Mouse (Mus musculus) neural tube, embryonic 15.5 days (tissue): Measurements from ENCODE around the gene Tmem243. TPM values are rescaled to one million over a fixed set of nuclear protein-coding genes. Genes with fewer than 3 reads are reported as not detected.

Source experiments
- ATAC-seq: fragments of 200-750 bp; cut with Nextera tagmentation; 2 replicates; pipeline ENCODE4 v1.8.0; 2017; ENCODE audit warnings: mild to moderate bottlenecking, moderate TSS enrichment, moderate library complexity; ENCODE audit not compliant: low FRiP score
- H3K27ac ChIP-seq: fragments of 300-500 bp; sonication (generic); replicated peaks from 2 replicates; pipeline ENCODE4 v1.5.1; 2015; ENCODE audit warnings: mild to moderate bottlenecking, inconsistent platforms
- H3K27me3 ChIP-seq: fragments of 300-500 bp; sonication (generic); replicated peaks from 2 replicates; pipeline ENCODE4 v1.6.1; 2015; ENCODE audit warnings: inconsistent platforms
- H3K36me3 ChIP-seq: fragments of 300-500 bp; sonication (generic); 2 replicates; pipeline ENCODE4 v1.6.1; 2015; ENCODE audit warnings: inconsistent platforms
- H3K4me1 ChIP-seq: fragments of 300-500 bp; sonication (generic); 2 replicates; pipeline ENCODE4 v1.6.1; 2015; ENCODE audit warnings: inconsistent platforms
- H3K4me2 ChIP-seq: fragments of 300-500 bp; sonication (generic); 2 replicates; pipeline ENCODE4 v1.6.1; 2015; ENCODE audit warnings: inconsistent platforms, mild to moderate bottlenecking, moderate library complexity
- H3K4me3 ChIP-seq: fragments of 300-500 bp; sonication (generic); replicated peaks from 2 replicates; pipeline ENCODE4 v1.5.1; 2015; ENCODE audit warnings: mild to moderate bottlenecking, inconsistent platforms
- H3K9ac ChIP-seq: fragments of 300-500 bp; sonication (generic); replicated peaks from 2 replicates; pipeline ENCODE4 v1.6.1; 2015; ENCODE audit warnings: mild to moderate bottlenecking, inconsistent platforms
- H3K9me3 ChIP-seq: fragments of 300-500 bp; sonication (generic); replicated peaks from 2 replicates; pipeline ENCODE4 v1.6.1; 2016; ENCODE audit warnings: inconsistent platforms
- WGBS: fragments of 180-500 bp; shearing (Covaris S2); methylation state at CpG from one replicate; pipeline ENCODE4 v1.1.7; 2015; ENCODE audit warnings: mixed read lengths; 5-methylcytosine and 5-hydroxymethylcytosine counted together
- polyA plus RNA-seq: library from polyadenylated mRNA; unstranded; fragments of >200 nt; fragmentation: Nextera tagmentation; extraction: Ambion mirVana; gene quantifications from 2 replicates; pipeline ENCODE4 v1.2.1, GENCODE M21; 2015

The Tmem243 gene
- polyA plus RNA-seq, 1 experiment from 2014 or later = 11.5 TPM

DNA sequence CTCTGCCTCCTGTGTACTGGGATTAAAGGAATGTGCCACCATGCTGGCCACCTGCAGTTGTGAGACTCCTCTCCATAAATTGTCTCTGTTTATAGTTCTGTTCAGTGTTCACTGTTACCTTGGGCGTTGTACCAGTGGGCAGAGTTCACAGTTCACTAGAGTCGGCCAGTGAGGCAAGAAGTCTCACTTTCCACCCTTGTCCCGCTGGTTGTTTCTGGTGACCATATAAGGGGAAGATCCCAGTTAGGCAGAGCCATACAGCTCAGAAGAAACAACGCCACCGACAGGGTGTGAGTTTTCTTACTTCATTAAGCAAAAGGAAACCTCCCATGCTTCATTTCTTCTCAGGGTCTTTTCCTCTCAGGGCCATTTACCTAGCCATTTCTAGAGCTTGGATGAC is 8.0 kb downstream of the Tmem243 start:
- H3K4me3 ChIP-seq = no peak overlapping the region
- no peak for ATAC-seq
- no peaks in the 10 kb centered on the region for H3K27me3 ChIP-seq
- H3K9me3 ChIP-seq = no peaks in the 10 kb centered on the region
- H3K9ac ChIP-seq = no peak overlapping the region
- WGBS = 83% methylated on average over 5 of the region's 5 CpGs
- H3K27ac ChIP-seq = no peak overlapping the region
- H3K4me2 ChIP-seq = no peak overlapping the region
- no peaks in the 10 kb centered on the region for H3K36me3 ChIP-seq
- no peaks in the 10 kb centered on the region for H3K4me1 ChIP-seq

DNA sequence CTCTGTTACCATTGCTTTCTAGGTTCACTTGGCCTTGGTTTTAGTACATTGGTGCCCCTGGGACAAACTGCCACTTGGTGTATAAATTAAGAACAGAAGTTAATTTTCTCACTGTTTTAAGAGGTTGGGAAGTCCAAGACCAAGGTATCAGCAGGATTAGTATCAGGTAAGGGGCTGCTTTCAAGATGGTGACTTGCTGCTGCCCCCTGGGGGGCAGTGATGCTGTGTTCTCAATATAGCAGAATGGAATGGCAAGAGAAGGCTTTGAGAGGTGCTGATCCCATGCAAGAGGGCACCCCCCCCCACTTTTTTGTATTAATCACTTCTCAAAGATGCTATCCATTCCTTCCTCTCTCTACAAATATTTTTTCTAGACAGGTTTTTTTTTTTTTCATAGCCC is 9.1 kb downstream of the Tmem243 start:
- Histone ChIP-seq H3K4me1 (no peaks in the 10 kb centered on the region), H3K27me3 (no peaks in the 10 kb centered on the region), H3K9ac (no peak overlapping the region), H3K4me3 (no peak overlapping the region), H3K4me2 (no peak overlapping the region), H3K27ac (no peak overlapping the region), H3K36me3 (no peaks in the 10 kb centered on the region), H3K9me3 (no peaks in the 10 kb centered on the region)
- no peak for ATAC-seq

DNA sequence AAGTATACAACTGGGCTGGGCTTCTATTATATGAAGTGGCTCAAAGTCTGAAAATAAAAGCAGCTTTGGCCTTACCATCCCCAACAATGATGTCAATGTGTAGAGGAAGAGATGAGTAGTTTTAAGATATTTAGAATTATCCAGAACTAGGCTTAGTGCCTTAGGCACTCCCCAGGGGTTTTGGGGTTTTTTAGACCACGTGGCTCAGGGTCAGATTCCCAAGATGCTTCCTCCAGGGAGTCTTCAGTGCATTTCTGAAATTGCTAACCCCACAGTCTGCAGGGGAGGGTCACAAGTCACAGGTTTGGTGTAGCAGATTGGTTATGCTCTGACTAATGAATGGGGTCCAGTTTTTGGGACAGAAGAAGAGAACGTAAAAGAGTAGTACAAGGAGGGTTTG is 10.8 kb downstream of the Tmem243 start:
- ATAC-seq = no peak
- WGBS = 61% methylated on average over 2 of the region's 2 CpGs

DNA sequence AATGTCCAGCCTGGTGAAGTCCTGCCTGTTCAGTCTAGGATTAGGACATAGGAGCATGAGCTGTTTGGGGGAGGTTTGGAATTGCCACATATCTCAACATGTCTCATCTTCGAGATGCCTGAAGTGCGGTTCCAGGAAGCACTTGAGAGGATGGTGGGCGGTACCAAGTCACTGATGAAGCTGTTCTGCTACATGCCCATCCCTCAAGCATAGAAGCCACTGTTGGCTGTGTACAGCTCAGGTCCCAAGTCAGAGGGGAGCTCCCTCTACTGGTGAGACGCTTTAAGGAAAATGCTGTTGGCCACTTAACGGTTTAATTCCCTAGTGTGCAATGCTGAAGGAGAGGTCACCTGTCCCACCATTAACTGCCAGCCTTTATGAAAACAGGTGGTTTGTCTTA is 11.3 kb downstream of the Tmem243 start:
- Histone ChIP-seq H3K27me3 (no peaks in the 10 kb centered on the region), H3K36me3 (no peaks in the 10 kb centered on the region), H3K27ac (no peak overlapping the region), H3K9ac (no peak overlapping the region), H3K4me2 (no peak overlapping the region), H3K9me3 (no peaks in the 10 kb centered on the region), H3K4me1 (no peaks in the 10 kb centered on the region), H3K4me3 (no peak overlapping the region)
- 17% methylated on average over 5 of the region's 5 CpGs for WGBS
- peak; percentile 38; the same call in 1 of the 2 replicates for ATAC-seq

More for the DNA sequence above, 10.8 kb downstream of the Tmem243 start:
- Histone ChIP-seq H3K27me3 (no peaks in the 10 kb centered on the region), H3K36me3 (no peaks in the 10 kb centered on the region), H3K4me3 (no peak overlapping the region), H3K4me2 (no peak overlapping the region), H3K27ac (no peak overlapping the region), H3K9ac (no peak overlapping the region), H3K9me3 (no peaks in the 10 kb centered on the region), H3K4me1 (no peaks in the 10 kb centered on the region)

- 44% methylated on average over 6 of the region's 6 CpGs for WGBS
- Histone ChIP-seq H3K9me3 (no peaks in the 10 kb centered on the region), H3K36me3 (peaks cover 17% of the 10 kb centered on the region), H3K4me1 (no peaks in the 10 kb centered on the region), H3K4me3 (no peak overlapping the region), H3K27me3 (no peaks in the 10 kb centered on the region), H3K27ac (no peak overlapping the region), H3K9ac (no peak overlapping the region), H3K4me2 (no peak overlapping the region)
- ATAC-seq = no peak
These were observed 13.7 kb downstream of the Tmem243 start for GRCm38 (mm10) chr5:9114162-9114561.

DNA sequence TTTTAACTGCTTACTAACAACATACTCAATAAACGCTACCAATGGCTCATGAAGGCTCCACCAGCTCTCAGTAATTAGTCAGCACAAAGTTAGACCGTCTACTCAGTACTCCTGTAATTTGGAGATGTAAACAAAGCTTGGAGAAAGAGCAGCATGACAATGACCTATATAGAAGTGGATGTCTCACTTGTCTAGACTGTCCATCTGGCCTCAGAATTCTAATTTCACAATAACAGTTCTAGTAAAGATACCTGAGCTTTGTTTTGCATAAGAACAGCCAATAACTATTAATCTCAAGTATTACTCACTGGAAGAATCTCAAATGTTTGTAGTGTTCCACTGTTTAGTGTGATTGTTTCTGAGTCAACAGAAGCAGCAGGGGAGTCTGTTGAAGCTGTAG is 23.7 kb downstream of the Tmem243 start:
- 82% methylated on average over 2 of the region's 2 CpGs for WGBS
- H3K36me3 ChIP-seq = peaks cover 67% of the 10 kb centered on the region
- ATAC-seq = no peak
- no peak overlapping the region for H3K9ac ChIP-seq
- H3K9me3 ChIP-seq = no peaks in the 10 kb centered on the region
- H3K4me3 ChIP-seq = no peak overlapping the region
- H3K4me1 ChIP-seq = no peaks in the 10 kb centered on the region
- H3K27me3 ChIP-seq = no peaks in the 10 kb centered on the region
- no peak overlapping the region for H3K27ac ChIP-seq
- no peak overlapping the region for H3K4me2 ChIP-seq

- ATAC-seq = no peak
- H3K4me2 ChIP-seq = no peak overlapping the region
- no peaks in the 10 kb centered on the region for H3K27me3 ChIP-seq
- WGBS = 84% methylated on average over 12 of the region's 12 CpGs
- no peak overlapping the region for H3K4me3 ChIP-seq
- no peak overlapping the region for H3K27ac ChIP-seq
- no peaks in the 10 kb centered on the region for H3K4me1 ChIP-seq
- H3K9me3 ChIP-seq = no peaks in the 10 kb centered on the region
- H3K9ac ChIP-seq = no peak overlapping the region
- H3K36me3 ChIP-seq = peaks cover 45% of the 10 kb centered on the region
These were observed 28.1 kb downstream of the Tmem243 start for GRCm38 (mm10) chr5:9128566-9128965.

- peaks cover 50% of the 10 kb centered on the region for H3K36me3 ChIP-seq
- 80% methylated on average over 7 of the region's 7 CpGs for WGBS
These were observed 31.3 kb downstream of the Tmem243 start for GRCm38 (mm10) chr5:9131786-9132185.

GRCm38 (mm10) chr5:9135588-9135987 is 35.1 kb downstream of the Tmem243 start:
- ATAC-seq = no peak
- H3K36me3 ChIP-seq = peaks cover 44% of the 10 kb centered on the region

More at GRCm38 (mm10) chr5:9131786-9132185, 31.3 kb downstream of the Tmem243 start:
- Histone ChIP-seq H3K4me3 (no peak overlapping the region), H3K4me2 (no peak overlapping the region), H3K9me3 (no peaks in the 10 kb centered on the region), H3K9ac (no peak overlapping the region), H3K27me3 (no peaks in the 10 kb centered on the region), H3K27ac (no peak overlapping the region), H3K4me1 (no peaks in the 10 kb centered on the region)
- ATAC-seq = no peak

GRCm38 (mm10) chr5:9140724-9141123 is 40.3 kb downstream of the Tmem243 start:
- Histone ChIP-seq H3K4me2 (no peak overlapping the region), H3K36me3 (peaks cover 49% of the 10 kb centered on the region), H3K9ac (no peak overlapping the region), H3K4me3 (no peak overlapping the region), H3K9me3 (no peaks in the 10 kb centered on the region), H3K4me1 (no peaks in the 10 kb centered on the region), H3K27ac (no peak overlapping the region), H3K27me3 (no peaks in the 10 kb centered on the region)
- no peak for ATAC-seq
- 96% methylated on average over 8 of the region's 8 CpGs for WGBS

More at GRCm38 (mm10) chr5:9135588-9135987, 35.1 kb downstream of the Tmem243 start:
- no peaks in the 10 kb centered on the region for H3K9me3 ChIP-seq
- H3K27me3 ChIP-seq = no peaks in the 10 kb centered on the region
- H3K4me2 ChIP-seq = no peak overlapping the region
- no peak overlapping the region for H3K4me3 ChIP-seq
- no peak overlapping the region for H3K27ac ChIP-seq
- H3K4me1 ChIP-seq = no peaks in the 10 kb centered on the region
- H3K9ac ChIP-seq = no peak overlapping the region
- 88% methylated on average over 3 of the region's 3 CpGs for WGBS

- 94% methylated on average over 6 of the region's 6 CpGs for WGBS
- H3K27ac ChIP-seq = no peak overlapping the region
- no peak overlapping the region for H3K4me2 ChIP-seq
- H3K9me3 ChIP-seq = no peaks in the 10 kb centered on the region
- no peak overlapping the region for H3K4me3 ChIP-seq
- no peaks in the 10 kb centered on the region for H3K27me3 ChIP-seq
- H3K9ac ChIP-seq = no peak overlapping the region
- peaks cover 45% of the 10 kb centered on the region for H3K36me3 ChIP-seq
- H3K4me1 ChIP-seq = no peaks in the 10 kb centered on the region
- ATAC-seq = no peak
These were observed 41.9 kb downstream of the Tmem243 start for GRCm38 (mm10) chr5:9142376-9142775.

DNA sequence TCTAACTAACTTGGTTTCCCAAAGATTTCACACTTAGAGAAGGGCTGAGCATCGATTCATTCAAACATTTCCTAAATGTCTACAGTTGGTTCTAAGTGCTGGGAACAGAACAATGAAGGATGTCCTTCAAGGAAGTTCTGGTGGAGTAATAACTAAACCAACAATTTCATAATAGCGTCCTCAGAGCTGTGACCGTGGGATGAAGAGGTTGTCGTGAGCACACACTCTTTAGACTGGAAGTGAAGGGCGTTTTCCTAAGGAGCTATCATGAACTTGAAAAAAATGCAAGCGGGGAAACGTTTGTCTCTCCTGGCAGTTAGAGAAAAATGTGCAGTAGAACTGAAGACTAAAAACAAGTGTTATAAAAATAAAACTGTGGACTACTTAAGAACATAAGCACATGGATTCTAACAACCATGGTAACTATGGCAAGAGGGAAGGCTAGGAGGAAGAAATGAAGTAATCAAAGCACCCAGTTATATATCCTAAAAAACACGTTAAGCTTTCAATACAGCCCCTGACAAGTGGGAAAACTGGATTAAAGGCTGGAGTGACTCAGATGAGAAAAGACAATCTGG is 48.9 kb downstream of the Tmem243 start:
- ATAC-seq = no peak
- Histone ChIP-seq H3K4me2 (no peak overlapping the region), H3K4me3 (no peak overlapping the region), H3K4me1 (no peaks in the 10 kb centered on the region), H3K27ac (no peak overlapping the region), H3K9ac (no peak overlapping the region), H3K36me3 (peaks cover 36% of the 10 kb centered on the region), H3K27me3 (no peaks in the 10 kb centered on the region), H3K9me3 (no peaks in the 10 kb centered on the region)
- 94% methylated on average over 8 of the region's 8 CpGs for WGBS

- Histone ChIP-seq H3K4me3 (no peak overlapping the region), H3K9me3 (no peaks in the 10 kb centered on the region), H3K9ac (no peak overlapping the region), H3K4me2 (no peak overlapping the region), H3K36me3 (no peaks in the 10 kb centered on the region), H3K27ac (no peak overlapping the region), H3K27me3 (no peaks in the 10 kb centered on the region), H3K4me1 (peaks cover 16% of the 10 kb centered on the region)
- ATAC-seq = no peak
These were observed 56.3 kb downstream of the Tmem243 start for GRCm38 (mm10) chr5:9156746-9157145.
